Mouse (Mus musculus) stomach, embryonic 14.5 days (tissue): ENCODE measurements around the gene Dpp7. TPM values are rescaled to one million over a fixed set of nuclear protein-coding genes. Genes with fewer than 3 reads are reported as not detected.

Experiments
- ATAC-seq: fragments of 200-750 bp; cut with Nextera tagmentation; 2 replicates; pipeline ENCODE4 v1.8.0; 2017; ENCODE audit warnings: low read depth, moderate TSS enrichment; ENCODE audit not compliant: insufficient number of reproducible peaks, insufficient read depth, low FRiP score
- H3K27ac ChIP-seq: fragments of 300-500 bp; sonication (generic); 2 replicates; pipeline ENCODE4 v1.5.1; 2014; ENCODE audit warnings: mild to moderate bottlenecking, low read length, moderate library complexity, mixed read lengths
- H3K27me3 ChIP-seq: fragments of 300-500 bp; sonication (generic); 2 replicates; pipeline ENCODE4 v1.6.1; 2014; ENCODE audit warnings: low read length, control low read depth, mixed read lengths; ENCODE audit not compliant: control insufficient read depth, insufficient read depth
- H3K36me3 ChIP-seq: fragments of 300-500 bp; sonication (generic); 2 replicates; pipeline ENCODE4 v1.6.1; 2014; ENCODE audit warnings: mild to moderate bottlenecking, control low read depth, low read length, moderate library complexity, mixed read lengths; ENCODE audit not compliant: control insufficient read depth, insufficient read depth
- H3K4me1 ChIP-seq: fragments of 300-500 bp; sonication (generic); 2 replicates; pipeline ENCODE4 v1.6.1; 2014; ENCODE audit warnings: low read length, control low read depth, mixed read lengths; ENCODE audit not compliant: control insufficient read depth, insufficient read depth
- H3K4me2 ChIP-seq: fragments of 300-500 bp; sonication (generic); replicated peaks from 2 replicates; pipeline ENCODE4 v1.6.1; 2014; ENCODE audit warnings: low read depth, low read length, control low read depth
- H3K4me3 ChIP-seq: fragments of 300-500 bp; sonication (generic); 2 replicates; pipeline ENCODE4 v1.5.1; 2014; ENCODE audit warnings: low read depth, low read length, control low read depth
- H3K9ac ChIP-seq: fragments of 300-500 bp; sonication (generic); replicated peaks from 2 replicates; pipeline ENCODE4 v1.6.1; 2014; ENCODE audit warnings: low read depth, mild to moderate bottlenecking, control low read depth, low read length, moderate library complexity, mixed read lengths
- H3K9me3 ChIP-seq: fragments of 300-500 bp; sonication (generic); 2 replicates; pipeline ENCODE4 v1.6.1; 2016; ENCODE audit warnings: low read depth, low read length, control low read depth; ENCODE audit not compliant: control insufficient read depth
- WGBS: fragments of 180-500 bp; shearing (Covaris S2); extraction: QIAGEN DNeasy Blood & Tissue Kit; methylation state at CpG from one replicate; pipeline ENCODE4 v1.1.7; 2014; 5-methylcytosine and 5-hydroxymethylcytosine counted together
- polyA plus RNA-seq: library from polyadenylated mRNA; unstranded; fragments of >200 nt; fragmentation: Nextera tagmentation; extraction: Ambion mirVana; gene quantifications from 2 replicates; pipeline ENCODE4 v1.2.1, GENCODE M21; 2014

Gene Dpp7
- polyA plus RNA-seq, result 16.8 and 19.5 TPM in 2 replicates

- H3K36me3 ChIP-seq, result peaks cover 14% of the 10 kb centered on the region; the same call in 1 of the 2 replicates
- peak within 1 kb of the TSS; percentile 87 for H3K4me2 ChIP-seq
- no peaks in the 10 kb centered on the region for H3K27me3 ChIP-seq
- H3K9me3 ChIP-seq, result no peaks in the 10 kb centered on the region
- peak; percentile 61; the same call in 1 of the 2 replicates for ATAC-seq
- peak within 1 kb of the TSS; percentile 51 for H3K4me3 ChIP-seq
- 3% methylated on average over 13 of the region's 13 CpGs for WGBS
- no peak within 1 kb of the TSS for H3K27ac ChIP-seq
- H3K4me1 ChIP-seq, result peaks cover 11% of the 10 kb centered on the region
- H3K9ac ChIP-seq, result peak within 1 kb of the TSS; percentile 43; the same call in 1 of the 2 replicates
These were observed at the start of gene Dpp7 for GRCm38 (mm10) chr2:25356208-25357079. Gene Dpp7, minus strand, starts transcription at chr2:25356359.

- Histone ChIP-seq H3K27ac (no peak overlapping the region), H3K4me3 (no peak overlapping the region), H3K4me1 (peaks cover 7% of the 10 kb centered on the region), H3K4me2 (peak overlapping the region; percentile 72; the same call in 1 of the 2 replicates), H3K36me3 (no peaks in the 10 kb centered on the region), H3K9me3 (no peaks in the 10 kb centered on the region), H3K9ac (no peak overlapping the region), H3K27me3 (peaks cover 14% of the 10 kb centered on the region)
- no peak for ATAC-seq
- 80% methylated on average over 4 of the region's 4 CpGs for WGBS
These were observed 47.8 kb upstream of the Dpp7 start for GRCm38 (mm10) chr2:25403994-25404393.

GRCm38 (mm10) chr2:25402972-25403601, 46.9 kb upstream of the Dpp7 start:
- peak; percentile 56 for ATAC-seq
- Histone ChIP-seq H3K4me3 (peak overlapping the region; percentile 60), H3K27ac (peak overlapping the region; percentile 61; the same call in 1 of the 2 replicates), H3K9ac (peak overlapping the region; percentile 50; the same call in 1 of the 2 replicates), H3K4me1 (peaks cover 7% of the 10 kb centered on the region), H3K27me3 (peaks cover 14% of the 10 kb centered on the region), H3K36me3 (no peaks in the 10 kb centered on the region), H3K4me2 (peak overlapping the region; percentile 72), H3K9me3 (no peaks in the 10 kb centered on the region)
- under 1% methylated on average over 53 of the region's 54 CpGs for WGBS

- H3K4me3 ChIP-seq, result peak overlapping the region; percentile 60
- peaks cover 7% of the 10 kb centered on the region for H3K4me1 ChIP-seq
- no peak overlapping the region; the same call in 1 of the 2 replicates for H3K27ac ChIP-seq
- WGBS, result under 1% methylated on average over 13 of the region's 13 CpGs
- H3K4me2 ChIP-seq, result peak overlapping the region; percentile 72
- ATAC-seq, result peak; percentile 10; the same call in 1 of the 2 replicates
- no peaks in the 10 kb centered on the region for H3K36me3 ChIP-seq
- H3K27me3 ChIP-seq, result peaks cover 14% of the 10 kb centered on the region
- no peaks in the 10 kb centered on the region for H3K9me3 ChIP-seq
- peak overlapping the region; percentile 50; the same call in 1 of the 2 replicates for H3K9ac ChIP-seq
These were observed 46.3 kb upstream of the Dpp7 start for GRCm38 (mm10) chr2:25402377-25402971.

- H3K9me3 ChIP-seq, result no peaks in the 10 kb centered on the region
- H3K4me2 ChIP-seq, result peak overlapping the region; percentile 18; the same call in 1 of the 2 replicates
- H3K27me3 ChIP-seq, result peaks cover 25% of the 10 kb centered on the region
- no peak overlapping the region for H3K9ac ChIP-seq
- H3K27ac ChIP-seq, result no peak overlapping the region
- H3K36me3 ChIP-seq, result no peaks in the 10 kb centered on the region
- WGBS, result 2% methylated on average over 17 of the region's 17 CpGs
- H3K4me1 ChIP-seq, result peaks cover 14% of the 10 kb centered on the region
- no peak for ATAC-seq
- no peak overlapping the region; the same call in 1 of the 2 replicates for H3K4me3 ChIP-seq
These were observed 44.6 kb upstream of the Dpp7 start for GRCm38 (mm10) chr2:25400764-25401163.

DNA sequence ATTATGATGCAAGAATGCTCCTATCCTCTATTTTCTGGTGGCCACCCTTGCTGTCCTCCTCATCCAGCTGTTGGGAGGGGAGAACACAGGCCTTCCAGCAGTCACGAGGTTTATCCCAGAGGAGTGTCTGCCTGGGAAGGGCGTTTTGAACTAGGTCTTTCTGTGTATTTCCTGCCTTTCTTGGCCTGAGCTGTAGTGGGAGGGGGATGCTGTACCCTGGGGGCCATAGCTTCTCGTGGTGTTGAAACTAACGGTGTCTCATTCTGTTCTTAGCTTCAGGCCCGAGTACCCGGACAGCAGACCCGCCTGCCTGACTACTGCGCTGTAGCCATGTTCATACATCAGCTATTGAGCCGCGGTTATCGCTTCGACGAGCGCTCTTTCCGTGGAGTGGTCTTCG, 44.1 kb upstream of the Dpp7 start:
- no peak for ATAC-seq
- 24% methylated on average over 16 of the region's 16 CpGs for WGBS
- H3K27me3 ChIP-seq, result peaks cover 25% of the 10 kb centered on the region

GRCm38 (mm10) chr2:25399051-25399450, 42.9 kb upstream of the Dpp7 start, which contains the start of gene Npdc1:
Gene Npdc1, plus strand, starts transcription at chr2:25399351.
- Histone ChIP-seq H3K36me3 (no peaks in the 10 kb centered on the region), H3K27ac (no peak within 1 kb of the TSS), H3K27me3 (peaks cover 25% of the 10 kb centered on the region), H3K4me1 (peaks cover 24% of the 10 kb centered on the region), H3K4me3 (no peak within 1 kb of the TSS), H3K9me3 (no peaks in the 10 kb centered on the region), H3K4me2 (no peak within 1 kb of the TSS), H3K9ac (no peak within 1 kb of the TSS)
- 72% methylated on average over 8 of the region's 8 CpGs for WGBS
- no peak for ATAC-seq

More for the DNA sequence above, 44.1 kb upstream of the Dpp7 start:
- Histone ChIP-seq H3K4me2 (peak overlapping the region; percentile 18; the same call in 1 of the 2 replicates), H3K36me3 (no peaks in the 10 kb centered on the region), H3K9ac (no peak overlapping the region), H3K4me3 (no peak overlapping the region; the same call in 1 of the 2 replicates), H3K27ac (no peak overlapping the region), H3K9me3 (no peaks in the 10 kb centered on the region), H3K4me1 (peaks cover 15% of the 10 kb centered on the region)

GRCm38 (mm10) chr2:25398065-25398464, 41.9 kb upstream of the Dpp7 start:
- peaks cover 21% of the 10 kb centered on the region for H3K4me1 ChIP-seq
- H3K4me2 ChIP-seq, result no peak overlapping the region
- H3K9ac ChIP-seq, result no peak overlapping the region
- ATAC-seq, result no peak
- WGBS, result 86% methylated on average over 7 of the region's 7 CpGs
- H3K9me3 ChIP-seq, result no peaks in the 10 kb centered on the region
- H3K4me3 ChIP-seq, result no peak overlapping the region
- no peaks in the 10 kb centered on the region for H3K36me3 ChIP-seq
- H3K27me3 ChIP-seq, result peaks cover 23% of the 10 kb centered on the region
- H3K27ac ChIP-seq, result no peak overlapping the region
